Mouse (Mus musculus) midbrain, embryonic 16.5 days (tissue): ENCODE data around the gene Pth2r. TPM values are rescaled to one million over a fixed set of nuclear protein-coding genes. Genes with fewer than 3 reads are reported as not detected.

ENCODE experiments used
- ATAC-seq: fragments of 200-750 bp; cut with Nextera tagmentation; 2 replicates; pipeline ENCODE4 v1.8.0; 2017; ENCODE audit warnings: moderate TSS enrichment
- H3K27ac ChIP-seq: fragments of 300-500 bp; sonication (generic); 2 replicates; pipeline ENCODE4 v1.5.1; 2014; ENCODE audit warnings: mild to moderate bottlenecking, low read length, mixed read lengths
- H3K27me3 ChIP-seq: fragments of 300-500 bp; sonication (generic); 2 replicates; pipeline ENCODE4 v1.6.1; 2014; ENCODE audit warnings: low read depth, low read length, mixed read lengths; ENCODE audit not compliant: control insufficient read depth, insufficient read depth
- H3K36me3 ChIP-seq: fragments of 300-500 bp; sonication (generic); 2 replicates; pipeline ENCODE4 v1.6.1; 2014; ENCODE audit warnings: mild to moderate bottlenecking, low read length, moderate library complexity, mixed read lengths; ENCODE audit not compliant: control insufficient read depth, insufficient read depth
- H3K4me1 ChIP-seq: fragments of 300-500 bp; sonication (generic); 2 replicates; pipeline ENCODE4 v1.6.1; 2014; ENCODE audit warnings: mild to moderate bottlenecking, low read length, mixed read lengths; ENCODE audit not compliant: control insufficient read depth, insufficient read depth
- H3K4me2 ChIP-seq: fragments of 300-500 bp; sonication (generic); 2 replicates; pipeline ENCODE4 v1.6.1; 2014; ENCODE audit warnings: mild to moderate bottlenecking, low read length, mixed read lengths
- H3K4me3 ChIP-seq: fragments of 300-500 bp; sonication (generic); 2 replicates; pipeline ENCODE4 v1.5.1; 2014; ENCODE audit warnings: low read depth, mild to moderate bottlenecking, low read length, moderate library complexity, mixed read lengths
- H3K9ac ChIP-seq: fragments of 300-500 bp; sonication (generic); 2 replicates; pipeline ENCODE4 v1.6.1; 2014; ENCODE audit warnings: low read depth, low read length, mixed read lengths
- H3K9me3 ChIP-seq: fragments of 300-500 bp; sonication (generic); replicated peaks from 2 replicates; pipeline ENCODE4 v1.6.1; 2014; ENCODE audit warnings: mild to moderate bottlenecking, low read length, mixed read lengths; ENCODE audit not compliant: control insufficient read depth, poor library complexity, severe bottlenecking
- WGBS: fragments of 180-500 bp; shearing (Covaris S2); extraction: QIAGEN DNeasy Blood & Tissue Kit; methylation state at CpG from one replicate; pipeline ENCODE4 v1.1.7; 2014; 5-methylcytosine and 5-hydroxymethylcytosine counted together
- polyA plus RNA-seq: library from polyadenylated mRNA; unstranded; fragments of >200 nt; fragmentation: Nextera tagmentation; extraction: Ambion mirVana; gene quantifications from 2 replicates; pipeline ENCODE4 v1.2.1, GENCODE M21; 2015

Pth2r gene
- polyA plus RNA-seq, 1 experiment from 2014 or later, result 2.5 TPM

GRCm38 (mm10) chr1:65407441-65407840, 125.6 kb downstream of the Pth2r start:
- no peak overlapping the region for H3K9ac ChIP-seq
- no peak overlapping the region for H3K4me2 ChIP-seq
- H3K4me1 ChIP-seq, result no peaks in the 10 kb centered on the region
- no peaks in the 10 kb centered on the region for H3K27me3 ChIP-seq
- no peak overlapping the region for H3K27ac ChIP-seq
- 84% methylated on average over 5 of the region's 5 CpGs for WGBS
- H3K4me3 ChIP-seq, result no peak overlapping the region
- H3K36me3 ChIP-seq, result no peaks in the 10 kb centered on the region
- no peak for ATAC-seq
- H3K9me3 ChIP-seq, result no peaks in the 10 kb centered on the region

- Histone ChIP-seq H3K27ac (no peak overlapping the region), H3K4me2 (no peak overlapping the region), H3K9ac (no peak overlapping the region), H3K4me3 (no peak overlapping the region), H3K36me3 (no peaks in the 10 kb centered on the region), H3K9me3 (no peaks in the 10 kb centered on the region), H3K27me3 (no peaks in the 10 kb centered on the region), H3K4me1 (no peaks in the 10 kb centered on the region)
- WGBS, result 95% methylated on average over 2 of the region's 2 CpGs
- no peak for ATAC-seq
Observed at GRCm38 (mm10) chr1:65420909-65421308, 139.1 kb downstream of the Pth2r start.

- no peak overlapping the region for H3K9ac ChIP-seq
- H3K36me3 ChIP-seq, result no peaks in the 10 kb centered on the region
- no peaks in the 10 kb centered on the region for H3K4me1 ChIP-seq
- ATAC-seq, result no peak
- H3K27ac ChIP-seq, result no peak overlapping the region
- H3K9me3 ChIP-seq, result no peaks in the 10 kb centered on the region
- no peak overlapping the region for H3K4me2 ChIP-seq
- no peaks in the 10 kb centered on the region for H3K27me3 ChIP-seq
- H3K4me3 ChIP-seq, result no peak overlapping the region
Observed at GRCm38 (mm10) chr1:65422501-65423010, 140.7 kb downstream of the Pth2r start.

Other genes with a start within 250 kb of the Pth2r start
- gene Akr1cl, start 249.3 kb upstream of the Pth2r start, polyA plus RNA-seq, result not detected in 2 replicates
- gene Cryge, start 230.9 kb upstream of the Pth2r start, polyA plus RNA-seq, result not detected in 2 replicates
- 0.33 TPM in 1 of 2 replicates, not detected in the other for gene Crygd, start 218.6 kb upstream of the Pth2r start, polyA plus RNA-seq
- not detected in 2 replicates for gene Crygc, start 208.4 kb upstream of the Pth2r start, polyA plus RNA-seq
- gene Crygb, start 199.8 kb upstream of the Pth2r start, polyA plus RNA-seq, result not detected in 2 replicates
- gene Cryga, start 178.7 kb upstream of the Pth2r start, polyA plus RNA-seq, result not detected in 2 replicates
- not detected in 2 replicates for gene Gm28845, start 162.5 kb upstream of the Pth2r start, polyA plus RNA-seq
- 1.6 and 3.1 TPM in 2 replicates for gene D630023F18Rik, start 158.8 kb upstream of the Pth2r start, polyA plus RNA-seq
- 553 and 565 TPM in 2 replicates for gene Idh1, start 95.6 kb upstream of the Pth2r start, polyA plus RNA-seq
- gene Pikfyve, start 95.4 kb upstream of the Pth2r start, polyA plus RNA-seq, result 9.8 and 12.4 TPM in 2 replicates